Mouse (Mus musculus) layer of hippocampus, adult 8-10 months (tissue): Measurements from ENCODE around the gene Pla2g12b. TPM values are rescaled to one million over a fixed set of nuclear protein-coding genes. Genes with fewer than 3 reads are reported as not detected.

Experiments used
- DNase-seq, 2 experiments: peaks; one replicate each; pipeline ENCODE4 v3.0.0; 2022; ENCODE audit warnings: low spot score in 2 of 2
- total RNA-seq, 4 experiments: library from RNA; stranded (reverse); gene quantifications; 2 replicates each; pipeline ENCODE4 v1.2.4; 2022

Pla2g12b gene
- total RNA-seq, 4 experiments from 2014 or later, result not detected

- no peak for DNase-seq
Measured at GRCm38 (mm10) chr10:59410264-59410663, 6.8 kb downstream of the Pla2g12b start.

GRCm38 (mm10) chr10:59413711-59414110 is 10.3 kb downstream of the Pla2g12b start:
- DNase-seq, result no peak

- DNase-seq, result no peak
Measured at GRCm38 (mm10) chr10:59416623-59417022, 13.2 kb downstream of the Pla2g12b start.

DNA sequence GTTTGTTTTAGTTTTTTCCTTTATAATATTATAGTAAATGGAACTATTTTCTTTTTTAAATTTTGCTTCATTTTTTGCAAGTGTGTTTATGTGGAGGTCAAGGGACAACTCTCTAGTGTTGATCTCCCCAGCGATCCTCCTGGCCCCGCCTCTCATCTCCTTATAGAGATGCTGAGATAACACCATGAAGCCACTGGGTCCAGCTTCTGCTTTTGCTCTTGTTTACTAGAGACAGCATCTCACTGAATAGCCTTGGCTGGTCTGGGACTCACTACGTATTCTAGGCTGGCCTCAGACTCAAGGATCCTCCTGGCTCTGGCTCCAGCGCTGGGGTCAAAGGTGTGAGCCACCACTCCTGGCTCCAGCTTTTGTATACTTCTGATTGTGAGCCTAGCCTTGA is 16.1 kb downstream of the Pla2g12b start:
- no peak for DNase-seq

GRCm38 (mm10) chr10:59424453-59424852 is 21.0 kb downstream of the Pla2g12b start:
- DNase-seq, result no peak

DNA sequence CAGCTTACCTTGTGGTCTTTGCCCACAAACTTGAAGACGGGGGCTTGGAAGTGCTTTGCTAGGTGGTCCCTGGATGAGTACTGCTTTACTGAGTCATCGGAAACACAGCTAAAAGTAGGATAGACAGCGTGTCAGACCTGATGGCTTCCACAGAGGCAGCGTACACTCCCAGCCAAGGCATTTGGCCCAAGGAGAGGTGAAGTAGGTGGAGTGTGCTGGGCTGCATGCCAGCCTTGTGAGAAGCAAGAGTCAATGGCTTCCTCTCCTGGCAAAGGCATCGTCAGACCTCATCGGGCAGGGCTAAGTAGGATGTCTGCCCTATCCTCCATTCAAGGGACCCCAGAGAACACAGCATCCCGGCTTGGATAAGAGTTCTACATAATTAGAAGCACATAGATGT is 21.9 kb downstream of the Pla2g12b start:
- DNase-seq, result no peak

DNA sequence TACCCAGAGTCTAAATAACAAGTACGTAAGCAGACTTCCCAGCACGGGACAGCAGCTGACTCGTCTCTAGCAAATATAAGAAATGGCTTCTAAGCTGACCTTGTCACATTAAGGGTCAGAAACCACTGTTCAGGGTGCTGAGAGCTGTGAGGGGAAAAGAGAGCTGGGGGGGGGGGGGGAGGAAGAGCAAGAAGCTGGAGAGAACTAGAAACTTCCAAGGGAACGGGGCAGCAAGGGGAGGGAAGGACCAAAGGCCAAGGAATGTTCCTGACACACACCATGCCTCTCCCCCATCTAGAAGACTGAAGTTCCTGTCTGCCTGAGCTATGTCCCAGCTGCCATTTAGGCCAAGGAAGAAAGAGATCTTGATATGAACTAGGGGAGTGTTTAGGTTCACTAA is 22.9 kb downstream of the Pla2g12b start:
- no peak for DNase-seq

- DNase-seq, result no peak
Measured at GRCm38 (mm10) chr10:59429448-59430135, 26.1 kb downstream of the Pla2g12b start.

DNA sequence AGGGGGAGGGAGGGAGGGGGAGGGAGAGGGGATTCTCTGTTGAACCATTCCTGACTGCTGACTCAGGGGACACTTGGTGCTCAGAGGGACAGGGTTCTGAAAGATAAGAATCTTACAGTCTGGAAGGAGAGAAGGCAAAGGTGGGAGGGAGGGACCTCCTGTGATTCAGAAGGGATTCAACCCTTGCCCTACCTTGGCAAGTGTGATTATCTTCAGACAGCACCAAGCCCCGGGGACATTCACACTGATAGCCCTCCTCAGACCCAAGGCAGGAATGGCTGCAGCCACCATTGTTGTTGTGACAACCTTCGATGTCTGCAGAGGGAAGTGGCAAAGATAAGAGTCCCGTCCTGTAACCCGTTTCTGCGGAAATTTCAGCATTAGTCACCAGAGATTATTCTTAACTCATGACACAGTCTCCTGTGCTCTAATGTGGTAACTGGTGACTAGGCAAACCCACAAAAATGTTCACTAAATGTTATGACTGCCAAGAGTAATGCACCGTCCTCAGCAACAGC is 27.3 kb downstream of the Pla2g12b start:
- no peak for DNase-seq

GRCm38 (mm10) chr10:59435746-59436145 is 32.3 kb downstream of the Pla2g12b start:
- no peak for DNase-seq

- DNase-seq, result no peak
Measured at GRCm38 (mm10) chr10:59438651-59439050, 35.2 kb downstream of the Pla2g12b start.

DNA sequence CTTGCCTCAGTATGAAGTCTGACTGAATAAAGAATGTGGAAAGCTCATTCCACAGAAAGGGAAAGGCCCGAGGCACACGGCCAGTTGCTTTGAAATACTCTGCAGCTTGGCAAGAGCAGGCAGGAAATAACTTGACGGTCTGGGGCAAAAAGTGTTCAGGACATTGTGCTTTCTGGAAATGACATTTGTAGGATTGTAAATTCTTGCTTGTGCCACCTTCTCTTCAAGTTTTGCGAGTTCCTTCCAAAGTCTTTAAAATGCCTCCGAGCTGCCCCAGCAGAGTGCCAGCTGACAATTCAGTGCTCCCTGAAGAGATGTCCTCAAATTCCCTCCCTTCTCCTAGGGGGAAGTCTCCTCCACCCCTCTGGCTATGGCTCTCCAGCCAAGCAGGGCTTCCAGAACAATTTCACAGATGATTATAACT is 36.1 kb downstream of the Pla2g12b start:
- DNase-seq, result no peak

- DNase-seq, result no peak
Measured at GRCm38 (mm10) chr10:59440177-59440576, 36.7 kb downstream of the Pla2g12b start.

GRCm38 (mm10) chr10:59441735-59442134 is 38.3 kb downstream of the Pla2g12b start, which contains the start of gene Oit3:
Gene Oit3 (minus strand): TSS chr10:59441778.
- no peak for DNase-seq

GRCm38 (mm10) chr10:59443212-59443611 is 39.8 kb downstream of the Pla2g12b start:
- DNase-seq, result no peak

GRCm38 (mm10) chr10:59444106-59444505 is 40.6 kb downstream of the Pla2g12b start:
- DNase-seq, result no peak

DNA sequence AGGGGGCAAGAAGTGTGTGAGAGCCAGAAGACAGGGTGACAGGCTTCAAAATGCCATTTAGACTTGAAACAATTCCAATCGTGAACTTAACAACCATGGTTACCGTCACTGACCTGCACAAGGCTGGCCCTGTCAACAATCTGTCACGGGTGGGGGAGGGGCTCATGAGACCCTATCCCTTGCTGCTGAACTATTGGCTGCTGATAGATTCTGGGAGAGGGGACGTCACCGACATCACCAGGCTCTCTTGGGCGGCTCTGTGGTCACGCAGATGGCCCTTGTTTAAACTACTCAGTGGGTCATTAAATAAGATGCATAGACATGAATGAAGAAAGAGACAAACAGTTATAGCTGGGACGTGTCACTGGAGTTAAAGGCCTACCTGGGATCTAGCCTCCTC is 41.2 kb downstream of the Pla2g12b start:
- DNase-seq, result no peak

- no peak for DNase-seq
Measured at GRCm38 (mm10) chr10:59446911-59447437, 43.5 kb downstream of the Pla2g12b start.

DNA sequence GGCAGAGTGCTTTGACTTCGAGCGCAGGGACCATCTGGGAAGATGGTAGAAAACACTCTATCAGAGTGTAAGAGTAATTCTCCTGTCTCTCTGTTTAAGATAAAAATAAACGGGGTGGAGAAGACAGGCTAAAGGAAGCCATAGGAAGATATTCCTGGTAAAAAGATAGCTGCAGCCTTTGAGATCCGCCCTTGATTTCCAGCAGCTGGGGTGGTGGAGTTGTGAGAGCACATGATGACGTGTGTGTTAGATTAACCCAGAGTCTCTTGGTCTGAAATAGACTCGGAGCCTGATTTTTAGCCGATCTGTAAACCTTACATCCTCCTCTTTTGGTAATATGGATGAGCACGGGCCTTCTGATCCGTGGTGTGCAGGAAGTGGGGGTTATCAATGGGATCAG is 44.1 kb downstream of the Pla2g12b start:
- no peak for DNase-seq

GRCm38 (mm10) chr10:59451839-59452238 is 48.4 kb downstream of the Pla2g12b start:
- no peak for DNase-seq

GRCm38 (mm10) chr10:59454631-59455030 is 51.2 kb downstream of the Pla2g12b start:
- no peak for DNase-seq

GRCm38 (mm10) chr10:59459767-59460166 is 56.3 kb downstream of the Pla2g12b start:
- DNase-seq, result peak; percentile 29 to 48

- no peak for DNase-seq
Measured at GRCm38 (mm10) chr10:59462307-59462706, 58.8 kb downstream of the Pla2g12b start.
